Mouse (Mus musculus): ENCODE data around the gene Grk1. TPM values are rescaled to one million over a fixed set of nuclear protein-coding genes. Genes with fewer than 3 reads are reported as not detected.

Gene Grk1
- polyA plus RNA-seq, 1 experiment from 2014 or later, result not detected

GRCm38 (mm10) chr8:13382536-13382935, 22.3 kb upstream of the Grk1 start:
- Histone ChIP-seq H3K4me2 (replicated peaks; ENCODE audit: low read depth, low read length) (no peak overlapping the region), H3K9ac (replicated peaks; ENCODE audit: low read depth) (no peak overlapping the region), H3K27me3 (replicated peaks; ENCODE audit: insufficient read depth, low read length) (no peaks in the 10 kb centered on the region), H3K9me3 (ENCODE audit: low read length) (no peaks in the 10 kb centered on the region), H3K4me1 (ENCODE audit: insufficient read depth, low read depth, low read length) (no peaks in the 10 kb centered on the region), H3K36me3 (ENCODE audit: insufficient read depth, low read length) (0 out of 2 replicates have a peak, but pooled peaks cover 10% of the 10 kb centered on the region), H3K27ac (ENCODE audit: low read length) (no peak overlapping the region), H3K4me3 (ENCODE audit: low read depth, low read length) (no peak overlapping the region)
- ATAC-seq, result no peak
- WGBS, result 85% methylated on average over 3 of the region's 3 CpGs
- DNase-seq (ENCODE audit: low spot score), result no peak
- TF ChIP-seq EP300 (IDR thresholded peaks at IDR 0.05), result no peak
- no peak for TF ChIP-seq CTCF (IDR thresholded peaks at IDR 0.05)

- WGBS, result 86% methylated on average over 4 of the region's 4 CpGs
- Histone ChIP-seq H3K4me3 (ENCODE audit: low read depth, low read length) (no peak overlapping the region), H3K4me2 (replicated peaks; ENCODE audit: low read depth, low read length) (no peak overlapping the region), H3K9ac (replicated peaks; ENCODE audit: low read depth) (no peak overlapping the region), H3K27ac (ENCODE audit: low read length) (no peak overlapping the region), H3K27me3 (replicated peaks; ENCODE audit: insufficient read depth, low read length) (no peaks in the 10 kb centered on the region), H3K9me3 (ENCODE audit: low read length) (no peaks in the 10 kb centered on the region), H3K36me3 (ENCODE audit: insufficient read depth, low read length) (0 out of 2 replicates have a peak, but pooled peaks cover 10% of the 10 kb centered on the region), H3K4me1 (ENCODE audit: insufficient read depth, low read depth, low read length) (no peaks in the 10 kb centered on the region)
- TF ChIP-seq CTCF (IDR thresholded peaks at IDR 0.05) (no peak), EP300 (IDR thresholded peaks at IDR 0.05) (no peak)
- ATAC-seq (no peak), DNase-seq (ENCODE audit: low spot score) (no peak)
Measured at GRCm38 (mm10) chr8:13382999-13383398, 21.9 kb upstream of the Grk1 start.

- no peak overlapping the region for H3K4me3 ChIP-seq (ENCODE audit: low read depth, low read length)
- no peaks in the 10 kb centered on the region for H3K9me3 ChIP-seq (ENCODE audit: low read length)
- H3K27me3 ChIP-seq (replicated peaks; ENCODE audit: insufficient read depth, low read length), result no peaks in the 10 kb centered on the region
- H3K4me1 ChIP-seq (ENCODE audit: insufficient read depth, low read depth, low read length), result no peaks in the 10 kb centered on the region
- H3K36me3 ChIP-seq (ENCODE audit: insufficient read depth, low read length), result no peaks in the 10 kb centered on the region
- 59% methylated on average over 13 of the region's 13 CpGs for WGBS
- TF ChIP-seq EP300 (IDR thresholded peaks at IDR 0.05) (no peak), CTCF (IDR thresholded peaks at IDR 0.05) (no peak)
- no peak overlapping the region for H3K9ac ChIP-seq (replicated peaks; ENCODE audit: low read depth)
- no peak for DNase-seq (ENCODE audit: low spot score)
- H3K27ac ChIP-seq (ENCODE audit: low read length), result no peak overlapping the region
- H3K4me2 ChIP-seq (replicated peaks; ENCODE audit: low read depth, low read length), result no peak overlapping the region
- ATAC-seq, result no peak
Measured at GRCm38 (mm10) chr8:13386366-13386765, 18.5 kb upstream of the Grk1 start.

- Histone ChIP-seq H3K4me2 (replicated peaks; ENCODE audit: low read depth, low read length) (no peak overlapping the region), H3K27ac (ENCODE audit: low read length) (no peak overlapping the region), H3K36me3 (ENCODE audit: insufficient read depth, low read length) (no peaks in the 10 kb centered on the region), H3K4me1 (ENCODE audit: insufficient read depth, low read depth, low read length) (no peaks in the 10 kb centered on the region), H3K9ac (replicated peaks; ENCODE audit: low read depth) (no peak overlapping the region), H3K4me3 (ENCODE audit: low read depth, low read length) (no peak overlapping the region), H3K9me3 (ENCODE audit: low read length) (no peaks in the 10 kb centered on the region), H3K27me3 (replicated peaks; ENCODE audit: insufficient read depth, low read length) (no peaks in the 10 kb centered on the region)
- ATAC-seq (no peak), DNase-seq (ENCODE audit: low spot score) (no peak)
- 78% methylated on average over 8 of the region's 8 CpGs for WGBS
- no peak for TF ChIP-seq EP300 (IDR thresholded peaks at IDR 0.05)
- no peak for TF ChIP-seq CTCF (IDR thresholded peaks at IDR 0.05)
Measured at GRCm38 (mm10) chr8:13387728-13388127, 17.2 kb upstream of the Grk1 start.

DNA sequence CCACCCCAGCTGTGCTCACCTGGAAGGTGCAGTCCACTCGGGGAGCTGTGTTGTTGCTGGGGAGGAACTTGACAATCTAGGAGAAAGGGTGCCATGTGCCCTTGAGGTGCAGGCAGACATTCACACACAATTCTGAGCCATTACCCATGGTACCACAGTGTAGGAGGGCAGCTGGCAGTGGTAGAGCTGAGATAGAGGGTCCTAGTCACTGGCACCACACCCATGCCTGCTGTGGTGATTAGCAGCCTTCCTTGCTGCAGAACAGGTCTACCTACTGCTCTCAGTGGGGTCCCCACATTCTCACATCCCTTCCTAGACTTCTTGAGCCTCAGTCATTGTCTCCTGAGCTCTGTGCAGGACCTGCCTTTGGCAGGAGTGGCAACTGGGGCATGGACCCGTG, 16.1 kb upstream of the Grk1 start:
- Histone ChIP-seq H3K4me2 (replicated peaks; ENCODE audit: low read depth, low read length) (no peak overlapping the region), H3K4me3 (ENCODE audit: low read depth, low read length) (no peak overlapping the region), H3K27ac (ENCODE audit: low read length) (no peak overlapping the region), H3K4me1 (ENCODE audit: insufficient read depth, low read depth, low read length) (no peaks in the 10 kb centered on the region), H3K36me3 (ENCODE audit: insufficient read depth, low read length) (no peaks in the 10 kb centered on the region), H3K9ac (replicated peaks; ENCODE audit: low read depth) (no peak overlapping the region), H3K9me3 (ENCODE audit: low read length) (no peaks in the 10 kb centered on the region), H3K27me3 (replicated peaks; ENCODE audit: insufficient read depth, low read length) (no peaks in the 10 kb centered on the region)
- TF ChIP-seq CTCF (IDR thresholded peaks at IDR 0.05) (no peak), EP300 (IDR thresholded peaks at IDR 0.05) (no peak)
- WGBS, result 68% methylated on average over 2 of the region's 2 CpGs
- DNase-seq (ENCODE audit: low spot score), result no peak
- no peak for ATAC-seq

GRCm38 (mm10) chr8:13393869-13394268, 11.0 kb upstream of the Grk1 start:
- H3K27me3 ChIP-seq (replicated peaks; ENCODE audit: insufficient read depth, low read length), result no peaks in the 10 kb centered on the region
- H3K9me3 ChIP-seq (ENCODE audit: low read length), result no peaks in the 10 kb centered on the region
- H3K36me3 ChIP-seq (ENCODE audit: insufficient read depth, low read length), result no peaks in the 10 kb centered on the region
- WGBS, result 87% methylated on average over 7 of the region's 7 CpGs
- ATAC-seq (no peak), DNase-seq (ENCODE audit: low spot score) (no peak)
- H3K27ac ChIP-seq (ENCODE audit: low read length), result no peak overlapping the region
- H3K9ac ChIP-seq (replicated peaks; ENCODE audit: low read depth), result no peak overlapping the region
- no peak overlapping the region for H3K4me2 ChIP-seq (replicated peaks; ENCODE audit: low read depth, low read length)
- TF ChIP-seq EP300 (IDR thresholded peaks at IDR 0.05) (no peak), CTCF (IDR thresholded peaks at IDR 0.05) (no peak)
- H3K4me1 ChIP-seq (ENCODE audit: insufficient read depth, low read depth, low read length), result no peaks in the 10 kb centered on the region
- H3K4me3 ChIP-seq (ENCODE audit: low read depth, low read length), result no peak overlapping the region

- WGBS, result 63% methylated on average over 5 of the region's 5 CpGs
- TF ChIP-seq CTCF (IDR thresholded peaks at IDR 0.05) (no peak), EP300 (IDR thresholded peaks at IDR 0.05) (no peak)
- no peak within 1 kb of the TSS for H3K4me2 ChIP-seq (replicated peaks; ENCODE audit: low read depth, low read length)
- H3K9ac ChIP-seq (replicated peaks; ENCODE audit: low read depth), result no peak within 1 kb of the TSS
- no peaks in the 10 kb centered on the region for H3K9me3 ChIP-seq (ENCODE audit: low read length)
- H3K36me3 ChIP-seq (ENCODE audit: insufficient read depth, low read length), result no peaks in the 10 kb centered on the region
- no peak within 1 kb of the TSS for H3K4me3 ChIP-seq (ENCODE audit: low read depth, low read length)
- H3K27ac ChIP-seq (ENCODE audit: low read length), result no peak within 1 kb of the TSS
- no peaks in the 10 kb centered on the region for H3K4me1 ChIP-seq (ENCODE audit: insufficient read depth, low read depth, low read length)
- no peaks in the 10 kb centered on the region for H3K27me3 ChIP-seq (replicated peaks; ENCODE audit: insufficient read depth, low read length)
- DNase-seq (ENCODE audit: low spot score), result no peak
- no peak for ATAC-seq
Measured at GRCm38 (mm10) chr8:13396725-13397124, 8.2 kb upstream of the Grk1 start, which contains the start of gene Atp4b. TSS of gene Atp4b (minus strand) at chr8:13396825.
